Mouse (Mus musculus) hindbrain, embryonic 10.5 days (tissue): ENCODE results near the gene Rpl12. TPM values are rescaled to one million over a fixed set of nuclear protein-coding genes. Genes with fewer than 3 reads are reported as not detected.
"Not testable (repeated sequence)": the region's sequence is repeated elsewhere in the genome, so short reads cannot be mapped to it uniquely, and the experiment has no call there.

Source experiments
- DNase-seq: peaks from one replicate; pipeline ENCODE4 v3.0.0-alpha.2; 2017; ENCODE audit warnings: low spot score
- H3K27ac ChIP-seq: fragments of 300-500 bp; sonication (generic); 2 replicates; pipeline ENCODE4 v1.5.1; 2016; ENCODE audit warnings: mild to moderate bottlenecking, moderate library complexity
- H3K27me3 ChIP-seq: fragments of 300-500 bp; sonication (generic); 2 replicates; pipeline ENCODE4 v1.6.1; 2016; ENCODE audit warnings: mild to moderate bottlenecking; ENCODE audit not compliant: poor library complexity, insufficient read depth, severe bottlenecking
- H3K36me3 ChIP-seq: fragments of 300-500 bp; sonication (generic); 2 replicates; pipeline ENCODE4 v1.6.1; 2016; ENCODE audit warnings: mild to moderate bottlenecking, moderate library complexity
- H3K4me1 ChIP-seq: fragments of 300-500 bp; sonication (generic); replicated peaks from 2 replicates; pipeline ENCODE4 v1.6.1; 2016; ENCODE audit warnings: mild to moderate bottlenecking
- H3K4me3 ChIP-seq: fragments of 300-500 bp; sonication (generic); 2 replicates; pipeline ENCODE4 v1.5.1; 2016; ENCODE audit warnings: mild to moderate bottlenecking, moderate library complexity
- H3K9me3 ChIP-seq: fragments of 300-500 bp; sonication (generic); 2 replicates; pipeline ENCODE4 v1.6.1; 2016; ENCODE audit warnings: mild to moderate bottlenecking, moderate library complexity
- WGBS: fragments of 180-500 bp; shearing (Covaris S2); methylation state at CpG from one replicate; pipeline ENCODE4 v1.1.7; 2016; 5-methylcytosine and 5-hydroxymethylcytosine counted together
- polyA plus RNA-seq: library from polyadenylated mRNA; unstranded; fragments of >200 nt; fragmentation: Nextera tagmentation; extraction: Ambion mirVana; gene quantifications from 2 replicates; pipeline ENCODE4 v1.2.1, GENCODE M21; 2016

Rpl12 gene
- polyA plus RNA-seq, 1 experiment from 2014 or later = 131 TPM

DNA sequence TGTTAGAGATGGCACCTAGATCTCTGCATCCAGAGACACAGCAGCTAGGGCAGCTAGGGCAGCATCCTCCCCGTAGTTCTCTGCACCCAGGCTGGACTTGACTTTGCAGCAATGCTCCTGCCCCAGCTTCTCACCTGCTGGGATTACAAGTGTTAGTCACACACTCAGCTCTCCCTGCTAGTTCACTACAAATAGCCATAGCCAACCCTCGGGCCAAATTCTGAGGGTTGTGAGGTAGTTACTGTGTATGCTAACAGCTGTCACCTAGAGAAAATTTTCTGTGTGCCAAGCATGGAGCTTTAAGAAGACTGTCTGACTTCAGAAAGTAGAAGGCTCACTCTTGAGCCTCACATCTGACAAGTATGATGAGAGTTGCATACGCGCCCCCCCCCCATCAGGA lies 36.4 kb downstream of the Rpl12 start:
- no peaks in the 10 kb centered on the region for H3K27me3 ChIP-seq
- no peaks in the 10 kb centered on the region for H3K9me3 ChIP-seq
- WGBS = 78% methylated on average over 4 of the region's 4 CpGs
- DNase-seq = no peak
- no peaks in the 10 kb centered on the region for H3K4me1 ChIP-seq
- no peak overlapping the region for H3K27ac ChIP-seq
- no peak overlapping the region for H3K4me3 ChIP-seq
- H3K36me3 ChIP-seq = no peaks in the 10 kb centered on the region

DNA sequence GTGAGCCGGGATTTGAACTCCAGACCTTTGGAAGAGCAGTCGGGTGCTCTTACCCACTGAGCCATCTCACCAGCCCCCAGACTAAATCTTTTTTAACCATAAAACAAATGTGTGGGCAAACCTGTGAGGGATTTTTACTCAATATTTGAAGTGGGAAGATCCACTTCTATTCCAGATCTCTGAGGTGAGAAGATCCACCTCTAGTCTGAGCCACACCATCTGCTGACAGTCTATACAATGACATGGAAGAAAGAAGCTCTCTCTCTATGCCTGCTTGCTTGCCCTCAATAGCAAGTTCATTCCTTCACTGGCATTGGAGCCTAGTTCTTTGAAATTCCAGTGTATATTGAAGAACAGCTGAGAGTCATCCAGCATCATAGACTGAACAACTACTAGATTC lies 38.4 kb downstream of the Rpl12 start:
- Histone ChIP-seq H3K9me3 (no peaks in the 10 kb centered on the region), H3K4me3 (no peak overlapping the region), H3K27me3 (no peaks in the 10 kb centered on the region), H3K27ac (no peak overlapping the region), H3K4me1 (no peaks in the 10 kb centered on the region), H3K36me3 (no peaks in the 10 kb centered on the region)
- no peak for DNase-seq
- 85% methylated on average over 2 of the region's 2 CpGs for WGBS

GRCm38 (mm10) chr2:33002144-33002543 lies 40.8 kb downstream of the Rpl12 start:
- no peak overlapping the region for H3K4me3 ChIP-seq
- no peaks in the 10 kb centered on the region for H3K27me3 ChIP-seq
- no peak for DNase-seq
- no peaks in the 10 kb centered on the region for H3K4me1 ChIP-seq
- 0 out of 2 replicates have a peak, but pooled peaks cover 3% of the 10 kb centered on the region for H3K36me3 ChIP-seq
- no peaks in the 10 kb centered on the region for H3K9me3 ChIP-seq
- WGBS = 89% methylated on average over 7 of the region's 7 CpGs
- no peak overlapping the region for H3K27ac ChIP-seq

DNA sequence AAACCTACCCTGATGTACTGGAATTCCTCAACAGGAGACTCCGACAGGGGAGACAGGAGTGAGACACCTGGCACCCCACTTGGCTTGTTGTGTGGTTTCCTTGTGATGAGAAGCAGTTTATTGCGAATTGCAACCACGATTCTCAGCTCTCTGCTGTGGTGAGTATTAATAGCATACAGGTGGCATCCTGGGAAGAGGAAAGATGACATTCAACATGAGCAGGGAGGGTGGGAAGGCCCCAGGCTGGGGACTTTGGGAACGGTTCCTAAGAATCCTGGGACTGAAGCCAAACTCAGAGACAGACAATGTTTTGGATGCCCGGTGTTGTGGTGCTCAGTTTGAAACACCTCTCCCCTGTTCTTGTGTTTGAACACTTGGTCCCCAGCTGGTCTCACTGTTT lies 43.7 kb downstream of the Rpl12 start:
- WGBS = 85% methylated on average over 5 of the region's 5 CpGs
- Histone ChIP-seq H3K4me1 (no peaks in the 10 kb centered on the region), H3K27me3 (no peaks in the 10 kb centered on the region), H3K4me3 (no peak overlapping the region), H3K36me3 (0 out of 2 replicates have a peak, but pooled peaks cover 3% of the 10 kb centered on the region), H3K27ac (no peak overlapping the region), H3K9me3 (no peaks in the 10 kb centered on the region)
- no peak for DNase-seq

GRCm38 (mm10) chr2:33009055-33009454 lies 47.7 kb downstream of the Rpl12 start:
- not testable (repeated sequence) for H3K4me1 ChIP-seq, H3K4me3 ChIP-seq, DNase-seq, H3K36me3 ChIP-seq, H3K9me3 ChIP-seq, H3K27ac ChIP-seq, H3K27me3 ChIP-seq
- WGBS = 79% methylated on average over 4 of the region's 4 CpGs

- no peak overlapping the region for H3K4me3 ChIP-seq
- 0 out of 2 replicates have a peak, but pooled peaks cover 6% of the 10 kb centered on the region for H3K4me1 ChIP-seq
- no peaks in the 10 kb centered on the region for H3K9me3 ChIP-seq
- 77% methylated on average over 5 of the region's 5 CpGs for WGBS
- no peak for DNase-seq
- no peaks in the 10 kb centered on the region for H3K27me3 ChIP-seq
- no peak overlapping the region for H3K27ac ChIP-seq
- H3K36me3 ChIP-seq = no peaks in the 10 kb centered on the region
Measured at GRCm38 (mm10) chr2:33014877-33015276, 53.5 kb downstream of the Rpl12 start.

Other genes starting within 250 kb of the Rpl12 start
- gene Cdk9, start 248.5 kb upstream of the Rpl12 start, polyA plus RNA-seq = 121 and 125 TPM in 2 replicates
- 27.6 and 39.1 TPM in 2 replicates for gene Sh2d3c, start 240.5 kb upstream of the Rpl12 start, polyA plus RNA-seq
- 1.3 and 1.7 TPM in 2 replicates for gene 6330409D20Rik, start 220.5 kb upstream of the Rpl12 start, polyA plus RNA-seq
- 56.9 and 61.6 TPM in 2 replicates for gene Tor2a, start 204.3 kb upstream of the Rpl12 start, polyA plus RNA-seq
- 0.31 and 0.73 TPM in 2 replicates for gene Ttc16, start 185.9 kb upstream of the Rpl12 start, polyA plus RNA-seq
- 5.7 and 7.2 TPM in 2 replicates for gene Ptrh1, start 185.8 kb upstream of the Rpl12 start, polyA plus RNA-seq
- 1.1 and 1.2 TPM in 2 replicates for gene Cfap157, start 177.1 kb upstream of the Rpl12 start, polyA plus RNA-seq
- 40.1 and 63.3 TPM in 2 replicates for gene Stxbp1, start 114.3 kb upstream of the Rpl12 start, polyA plus RNA-seq
- 34.3 and 36.1 TPM in 2 replicates for gene Fam129b, start 85.4 kb upstream of the Rpl12 start, polyA plus RNA-seq
- 11.5 TPM in 2 replicates for gene Lrsam1, start 55 bp downstream of the Rpl12 start, polyA plus RNA-seq
- gene Slc2a8, start 20.5 kb downstream of the Rpl12 start, polyA plus RNA-seq = 21.3 and 27.4 TPM in 2 replicates
- gene Garnl3, start 170.1 kb downstream of the Rpl12 start, polyA plus RNA-seq = 9.6 and 14.5 TPM in 2 replicates